Mouse (Mus musculus) intestine, embryonic 16.5 days (tissue): ENCODE results near the gene Vamp2. TPM values are rescaled to one million over a fixed set of nuclear protein-coding genes. Genes with fewer than 3 reads are reported as not detected.

ENCODE experiments used
- ATAC-seq: fragments of 200-750 bp; cut with Nextera tagmentation; 2 replicates; pipeline ENCODE4 v1.8.0; 2017; ENCODE audit warnings: moderate TSS enrichment, moderate library complexity
- H3K27ac ChIP-seq: fragments of 300-500 bp; sonication (generic); 2 replicates; pipeline ENCODE4 v1.5.1; 2014; ENCODE audit warnings: mild to moderate bottlenecking, low read length
- H3K27me3 ChIP-seq: fragments of 300-500 bp; sonication (generic); replicated peaks from 2 replicates; pipeline ENCODE4 v1.6.1; 2014; ENCODE audit warnings: low read length, control low read depth, mixed read lengths; ENCODE audit not compliant: control insufficient read depth, insufficient read depth
- H3K36me3 ChIP-seq: fragments of 300-500 bp; sonication (generic); 2 replicates; pipeline ENCODE4 v1.6.1; 2014; ENCODE audit warnings: low read length, control low read depth; ENCODE audit not compliant: control insufficient read depth, insufficient read depth
- H3K4me1 ChIP-seq: fragments of 300-500 bp; sonication (generic); 2 replicates; pipeline ENCODE4 v1.6.1; 2014; ENCODE audit warnings: low read length, control low read depth, mixed read lengths; ENCODE audit not compliant: control insufficient read depth, insufficient read depth
- H3K4me2 ChIP-seq: fragments of 300-500 bp; sonication (generic); 2 replicates; pipeline ENCODE4 v1.6.1; 2014; ENCODE audit warnings: low read depth, low read length, control low read depth
- H3K4me3 ChIP-seq: fragments of 300-500 bp; sonication (generic); 2 replicates; pipeline ENCODE4 v1.5.1; 2014; ENCODE audit warnings: mild to moderate bottlenecking, low read length
- H3K9ac ChIP-seq: fragments of 300-500 bp; sonication (generic); 2 replicates; pipeline ENCODE4 v1.6.1; 2014; ENCODE audit warnings: low read depth, low read length
- H3K9me3 ChIP-seq: fragments of 300-500 bp; sonication (generic); 2 replicates; pipeline ENCODE4 v1.6.1; 2016; ENCODE audit warnings: low read length, control low read depth; ENCODE audit not compliant: control insufficient read depth
- WGBS: fragments of 180-500 bp; shearing (Covaris S2); extraction: QIAGEN DNeasy Blood & Tissue Kit; methylation state at CpG from one replicate; pipeline ENCODE4 v1.1.7; 2014; 5-methylcytosine and 5-hydroxymethylcytosine counted together
- polyA plus RNA-seq: library from polyadenylated mRNA; unstranded; fragments of >200 nt; fragmentation: Nextera tagmentation; extraction: Ambion mirVana; gene quantifications from 2 replicates; pipeline ENCODE4 v1.2.1, GENCODE M21; 2015

The Vamp2 gene
- polyA plus RNA-seq, result 65.8 TPM in 2 replicates

DNA sequence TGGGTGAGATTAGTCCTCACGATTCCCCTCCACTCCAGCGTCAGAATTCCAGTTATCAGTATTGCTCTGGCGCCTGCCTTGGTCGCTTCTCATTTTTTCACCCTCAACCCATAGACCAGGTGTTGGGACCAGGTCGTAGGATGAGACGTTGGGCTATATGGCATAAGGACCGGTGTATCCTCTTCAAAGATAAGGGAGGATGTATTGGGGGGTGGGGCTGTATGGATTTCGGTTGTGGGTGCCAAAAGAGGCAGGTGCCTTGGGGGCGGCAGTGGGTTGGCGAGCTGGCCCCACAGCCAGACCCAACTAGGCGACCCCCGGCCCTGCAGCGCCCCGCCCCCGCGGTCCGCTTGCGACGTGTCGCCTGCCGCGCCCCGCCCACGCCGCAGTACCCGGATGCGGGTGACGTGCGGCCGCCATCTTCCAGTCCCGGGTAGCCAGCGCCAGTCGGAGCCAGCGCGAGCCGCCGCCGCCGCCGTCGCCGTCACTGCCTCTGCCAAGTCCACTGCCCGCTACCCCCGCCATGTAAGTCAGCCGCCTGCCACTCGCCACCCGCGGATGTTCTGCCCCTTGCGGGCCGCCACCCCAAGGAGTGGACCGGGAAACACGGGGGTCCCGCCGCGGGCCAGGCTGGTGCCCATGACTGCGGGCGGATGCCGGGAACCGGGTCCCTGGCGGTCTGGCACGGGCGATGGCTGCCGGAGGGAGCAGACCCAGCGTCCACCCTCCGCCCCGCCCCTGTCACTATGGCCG, at the start of gene Vamp2:
Vamp2 (plus strand) TSS at position 388 of the 753 bp plus-strand sequence.
- H3K36me3 ChIP-seq, result peaks cover 2% of the 10 kb centered on the region; the same call in 1 of the 2 replicates
- H3K4me2 ChIP-seq, result peak within 1 kb of the TSS; percentile 89
- 1% methylated on average over 49 of the region's 67 CpGs for WGBS
- peak; percentile 68 for ATAC-seq
- H3K4me3 ChIP-seq, result peak within 1 kb of the TSS; percentile 97
- H3K27me3 ChIP-seq, result no peaks in the 10 kb centered on the region
- H3K27ac ChIP-seq, result peak within 1 kb of the TSS; percentile 93
- no peaks in the 10 kb centered on the region for H3K9me3 ChIP-seq
- H3K4me1 ChIP-seq, result peaks cover 41% of the 10 kb centered on the region
- peak within 1 kb of the TSS; percentile 100 for H3K9ac ChIP-seq

DNA sequence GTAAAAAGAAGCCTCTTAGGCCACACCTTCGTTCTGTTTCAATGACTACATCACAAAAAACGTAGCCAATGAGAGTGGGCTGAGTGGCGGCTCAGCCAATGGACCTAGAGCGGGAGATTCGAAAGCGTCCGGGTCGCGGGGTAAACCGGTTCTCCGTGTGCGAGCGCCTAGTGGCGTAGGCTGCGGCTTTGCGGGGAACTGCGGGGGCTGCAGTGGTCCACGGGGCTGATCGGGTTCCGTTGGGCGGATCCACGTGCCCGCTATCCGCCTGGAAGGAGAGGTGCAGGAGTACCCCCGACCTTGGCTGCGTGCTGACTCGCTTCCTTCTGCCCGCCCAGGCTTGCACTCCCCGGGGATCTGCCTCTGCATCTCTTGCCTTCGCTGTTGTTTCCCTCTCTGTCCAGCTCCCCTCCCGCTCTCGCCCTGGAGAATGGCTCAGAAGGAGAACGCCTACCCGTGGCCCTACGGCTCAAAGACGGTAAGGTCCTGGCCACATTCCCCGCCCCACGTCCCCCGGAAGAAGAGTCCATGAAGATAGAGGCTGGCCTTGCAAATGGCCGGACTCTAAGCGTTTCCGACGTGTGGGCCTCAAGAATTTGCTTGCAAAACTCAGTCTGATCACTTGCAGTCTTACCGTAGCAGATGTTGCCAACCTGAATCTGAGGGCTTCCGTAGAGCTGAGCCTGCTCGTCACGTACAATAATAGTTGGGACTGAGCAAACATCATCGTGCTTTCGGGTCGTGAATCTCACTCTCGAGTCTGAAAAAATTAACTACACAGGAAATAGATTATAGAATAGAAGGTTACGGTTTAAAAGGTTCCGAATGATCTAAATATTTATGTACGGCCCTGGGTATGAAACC, 42.5 kb upstream of the Vamp2 start, which contains the start of gene Aurkb:
Aurkb (plus strand) TSS at position 117 of the 864 bp plus-strand sequence.
- Histone ChIP-seq H3K36me3 (peaks cover 7% of the 10 kb centered on the region), H3K4me1 (peaks cover 16% of the 10 kb centered on the region), H3K27ac (peak within 1 kb of the TSS; percentile 90), H3K4me2 (peak within 1 kb of the TSS; percentile 67), H3K4me3 (peak within 1 kb of the TSS; percentile 84), H3K9me3 (no peaks in the 10 kb centered on the region), H3K9ac (peak within 1 kb of the TSS; percentile 86), H3K27me3 (no peaks in the 10 kb centered on the region)
- peak; percentile 82 for ATAC-seq
- WGBS, result under 1% methylated on average over 54 of the region's 54 CpGs

DNA sequence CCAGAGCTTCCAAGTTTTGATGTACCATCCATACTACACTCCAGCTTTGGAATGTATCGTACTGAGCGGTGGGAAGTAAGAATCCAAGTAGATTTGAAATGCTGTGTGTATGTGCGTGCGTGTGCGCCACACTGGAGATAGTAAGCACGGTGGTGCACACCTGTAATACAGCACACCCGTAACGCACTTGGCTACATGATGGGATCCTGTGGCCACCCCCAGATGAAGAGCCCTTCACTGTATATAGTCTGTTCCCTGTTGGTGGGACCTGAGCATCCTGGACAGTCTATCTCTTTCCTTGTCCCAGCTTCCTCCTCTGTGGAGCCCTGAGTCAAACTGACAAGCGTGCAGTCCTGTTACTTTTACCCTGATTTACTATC, 41.9 kb upstream of the Vamp2 start:
- peak overlapping the region; percentile 84 for H3K4me3 ChIP-seq
- no peak for ATAC-seq
- peak overlapping the region; percentile 86 for H3K9ac ChIP-seq
- H3K4me2 ChIP-seq, result peak overlapping the region; percentile 67
- H3K27me3 ChIP-seq, result no peaks in the 10 kb centered on the region
- peak overlapping the region; percentile 90 for H3K27ac ChIP-seq
- H3K36me3 ChIP-seq, result peaks cover 9% of the 10 kb centered on the region
- H3K4me1 ChIP-seq, result peaks cover 16% of the 10 kb centered on the region
- H3K9me3 ChIP-seq, result no peaks in the 10 kb centered on the region
- 8% methylated on average over 9 of the region's 9 CpGs for WGBS

DNA sequence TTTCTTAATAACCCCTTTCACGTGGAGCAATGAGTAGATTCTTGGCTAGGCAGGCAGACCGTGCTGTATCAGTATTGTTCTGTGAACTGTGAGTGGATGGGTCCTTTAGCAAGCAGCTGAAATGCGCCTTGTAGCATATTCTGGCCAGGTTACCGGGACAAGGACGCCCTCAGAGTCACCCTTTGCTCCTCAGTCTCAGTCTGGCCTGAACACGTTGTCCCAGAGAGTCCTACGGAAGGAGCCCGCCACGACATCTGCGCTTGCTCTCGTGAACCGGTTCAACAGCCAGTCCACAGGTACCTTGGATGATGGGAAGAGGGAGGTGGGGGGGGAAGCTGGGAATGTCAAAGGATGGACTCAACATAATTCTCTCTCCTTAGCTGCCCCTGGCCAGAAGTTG, 40.7 kb upstream of the Vamp2 start:
- H3K4me2 ChIP-seq, result peak overlapping the region; percentile 67; the same call in 1 of the 2 replicates
- no peak overlapping the region for H3K4me3 ChIP-seq

DNA sequence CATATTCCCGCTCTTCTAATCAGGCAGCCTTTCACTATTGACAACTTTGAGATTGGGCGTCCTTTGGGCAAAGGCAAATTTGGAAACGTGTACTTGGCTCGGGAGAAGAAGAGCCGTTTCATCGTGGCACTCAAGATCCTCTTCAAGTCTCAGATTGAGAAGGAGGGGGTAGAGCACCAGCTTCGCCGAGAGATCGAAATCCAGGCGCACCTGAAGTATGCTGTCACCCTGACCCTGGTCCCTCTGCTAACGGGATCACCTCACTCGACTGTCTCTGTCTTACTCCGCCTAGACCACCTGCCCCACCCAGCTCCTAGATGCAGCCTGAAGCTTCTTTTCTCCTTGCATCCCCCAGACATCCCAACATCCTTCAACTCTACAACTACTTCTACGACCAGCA, 40.1 kb upstream of the Vamp2 start:
- Histone ChIP-seq H3K27me3 (no peaks in the 10 kb centered on the region), H3K27ac (no peak overlapping the region), H3K4me3 (no peak overlapping the region), H3K9ac (no peak overlapping the region), H3K4me1 (peaks cover 16% of the 10 kb centered on the region), H3K36me3 (peaks cover 9% of the 10 kb centered on the region), H3K4me2 (no peak overlapping the region), H3K9me3 (no peaks in the 10 kb centered on the region)
- no peak for ATAC-seq
- whole genome bisulfite sequencing, result 92% methylated on average over 14 of the region's 14 CpGs

More for the DNA sequence above, 40.7 kb upstream of the Vamp2 start:
- Histone ChIP-seq H3K27ac (no peak overlapping the region), H3K9me3 (no peaks in the 10 kb centered on the region), H3K36me3 (peaks cover 9% of the 10 kb centered on the region), H3K9ac (no peak overlapping the region), H3K4me1 (peaks cover 16% of the 10 kb centered on the region), H3K27me3 (no peaks in the 10 kb centered on the region)
- 90% methylated on average over 12 of the region's 12 CpGs for WGBS
- ATAC-seq, result no peak

DNA sequence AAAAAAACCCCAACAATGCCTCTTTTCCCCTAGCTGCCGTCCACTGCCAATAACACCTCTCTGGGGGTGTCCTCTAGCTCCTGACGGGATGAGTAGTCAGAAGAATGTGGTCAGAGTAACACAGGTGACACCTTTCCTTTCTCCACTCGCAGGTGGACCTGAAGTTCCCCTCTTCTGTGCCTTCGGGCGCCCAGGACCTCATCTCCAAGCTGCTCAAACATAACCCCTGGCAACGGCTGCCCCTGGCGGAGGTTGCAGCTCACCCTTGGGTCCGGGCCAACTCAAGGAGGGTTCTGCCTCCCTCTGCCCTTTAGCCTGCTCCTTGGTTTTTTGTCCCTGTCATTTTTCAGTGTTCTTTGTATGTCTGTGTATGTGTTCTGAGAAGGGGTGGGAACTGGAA, 37.5 kb upstream of the Vamp2 start:
- H3K27me3 ChIP-seq, result no peaks in the 10 kb centered on the region
- 89% methylated on average over 8 of the region's 8 CpGs for WGBS
- H3K4me3 ChIP-seq, result no peak overlapping the region
- H3K9ac ChIP-seq, result no peak overlapping the region
- H3K4me2 ChIP-seq, result no peak overlapping the region
- no peak for ATAC-seq
- H3K36me3 ChIP-seq, result peaks cover 9% of the 10 kb centered on the region
- no peak overlapping the region for H3K27ac ChIP-seq
- H3K9me3 ChIP-seq, result no peaks in the 10 kb centered on the region
- peaks cover 16% of the 10 kb centered on the region for H3K4me1 ChIP-seq

DNA sequence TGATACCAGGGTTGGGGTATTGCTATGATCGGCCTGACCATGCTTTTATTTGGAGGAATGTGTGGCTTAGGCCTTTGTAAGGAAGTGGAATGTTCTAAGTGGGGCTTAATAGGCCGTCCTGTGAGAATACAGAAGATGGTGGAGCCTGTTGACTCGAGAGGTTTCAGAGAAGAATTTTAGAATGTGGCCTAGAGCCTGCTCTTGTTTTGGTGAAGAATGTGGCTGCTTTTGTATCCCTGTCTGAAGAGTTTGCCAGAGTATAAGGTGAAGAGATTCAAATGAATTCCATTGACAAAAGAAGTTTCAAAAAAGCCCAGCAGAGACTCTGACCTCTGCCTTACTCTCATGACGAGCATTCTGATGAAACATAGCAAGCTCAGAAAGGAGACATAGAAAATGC, 36.5 kb upstream of the Vamp2 start:
- H3K27me3 ChIP-seq, result no peaks in the 10 kb centered on the region
- H3K36me3 ChIP-seq, result peaks cover 9% of the 10 kb centered on the region
- H3K9ac ChIP-seq, result no peak overlapping the region
- H3K27ac ChIP-seq, result no peak overlapping the region
- 84% methylated on average over 4 of the region's 4 CpGs for WGBS
- H3K4me1 ChIP-seq, result peaks cover 15% of the 10 kb centered on the region
- H3K4me2 ChIP-seq, result no peak overlapping the region
- H3K9me3 ChIP-seq, result no peaks in the 10 kb centered on the region
- no peak overlapping the region for H3K4me3 ChIP-seq
- no peak for ATAC-seq

DNA sequence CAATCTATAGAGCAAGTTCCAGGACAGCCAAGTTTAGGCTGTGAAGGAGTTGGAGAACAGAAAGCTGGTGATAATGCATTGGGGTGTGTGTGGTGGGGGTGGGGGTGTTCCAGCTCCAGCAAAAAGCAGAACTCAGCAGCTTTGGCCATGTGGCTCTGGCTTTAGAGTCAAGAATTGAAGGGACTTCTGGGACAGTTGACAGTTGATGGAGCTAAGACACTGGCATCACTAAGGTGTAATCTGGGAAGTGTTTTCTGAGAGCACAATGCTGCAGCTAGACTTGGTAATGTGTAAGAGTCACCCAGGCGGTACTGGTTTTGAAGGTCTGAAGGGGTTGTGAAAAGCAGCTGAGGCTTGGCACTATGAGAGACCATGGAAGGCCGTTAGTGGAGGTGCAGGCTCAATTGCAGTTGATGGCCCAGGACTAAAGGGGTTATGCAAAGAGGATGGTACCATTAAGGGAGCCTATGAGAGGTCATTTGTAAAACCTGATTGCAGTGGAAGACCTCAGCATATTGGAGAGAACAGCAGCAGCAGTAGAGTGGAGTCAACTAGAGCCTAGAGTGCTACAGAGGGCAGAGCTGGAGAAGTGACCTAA, 35.4 kb upstream of the Vamp2 start:
- no peaks in the 10 kb centered on the region for H3K27me3 ChIP-seq
- WGBS, result 86% methylated on average over 2 of the region's 2 CpGs
- ATAC-seq, result no peak

DNA sequence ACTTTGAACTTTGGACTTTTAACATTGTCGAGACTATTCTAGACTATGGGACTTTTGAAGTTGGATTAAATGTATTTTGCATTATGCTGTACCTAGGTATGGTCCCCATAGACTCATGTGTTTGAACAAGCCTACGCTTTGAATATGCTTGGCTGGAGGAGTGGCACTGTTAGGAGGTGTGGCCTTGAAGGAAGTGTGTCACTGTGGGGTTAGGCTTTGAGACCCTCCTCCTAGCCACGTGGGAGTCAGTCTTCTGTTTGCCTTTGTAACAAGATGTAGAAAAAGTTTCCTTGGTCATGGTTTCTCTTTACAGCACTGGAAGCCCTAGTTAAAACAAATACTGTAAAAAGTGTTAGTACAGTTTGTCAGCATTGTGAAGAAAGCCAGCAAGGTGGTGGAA, 34.4 kb upstream of the Vamp2 start:
- Histone ChIP-seq H3K4me3 (no peak overlapping the region), H3K9me3 (no peaks in the 10 kb centered on the region), H3K27me3 (no peaks in the 10 kb centered on the region), H3K9ac (no peak overlapping the region), H3K27ac (no peak overlapping the region), H3K4me1 (peaks cover 11% of the 10 kb centered on the region), H3K36me3 (peaks cover 9% of the 10 kb centered on the region; the same call in 1 of the 2 replicates), H3K4me2 (no peak overlapping the region)
- no peak for ATAC-seq
- WGBS, result 70% methylated on average over 3 of the region's 3 CpGs

More for the DNA sequence above, 35.4 kb upstream of the Vamp2 start:
- peaks cover 9% of the 10 kb centered on the region for H3K36me3 ChIP-seq
- no peak overlapping the region for H3K9ac ChIP-seq
- no peak overlapping the region for H3K4me2 ChIP-seq
- no peak overlapping the region for H3K4me3 ChIP-seq
- peaks cover 6% of the 10 kb centered on the region; the same call in 1 of the 2 replicates for H3K4me1 ChIP-seq
- no peak overlapping the region for H3K27ac ChIP-seq
- no peaks in the 10 kb centered on the region for H3K9me3 ChIP-seq
